Mouse (Mus musculus) lung, postnatal 25 days (tissue): Measurements from ENCODE around the gene Taar2.

Source experiments
- DNase-seq: peaks from one replicate; pipeline ENCODE4 v3.0.0; 2022; ENCODE audit warnings: low spot score

Taar2 gene

DNA sequence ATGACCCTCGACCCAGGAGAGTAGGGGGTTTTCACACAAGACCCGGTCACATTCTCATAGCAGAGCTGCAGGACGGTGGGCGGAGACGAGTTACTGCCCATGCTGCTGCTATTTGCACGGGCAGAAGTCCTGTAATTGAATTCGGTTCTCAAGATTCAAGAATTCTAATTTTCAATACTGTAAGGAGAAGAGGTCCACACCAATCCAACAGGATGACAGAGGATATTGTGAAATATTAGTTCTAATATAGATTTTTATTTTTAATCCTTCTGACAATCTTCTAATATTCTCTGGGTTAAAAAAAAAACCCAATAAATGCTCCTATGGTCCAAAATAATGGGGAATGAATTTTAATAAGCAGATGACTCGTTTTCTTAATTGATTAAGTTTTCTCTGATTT lies 47.2 kb downstream of the Taar2 start, which contains the start of gene Taar6:
Gene Taar6 (minus strand): TSS at position 101 of the 400 bp plus-strand sequence.
- no peak for DNase-seq

DNA sequence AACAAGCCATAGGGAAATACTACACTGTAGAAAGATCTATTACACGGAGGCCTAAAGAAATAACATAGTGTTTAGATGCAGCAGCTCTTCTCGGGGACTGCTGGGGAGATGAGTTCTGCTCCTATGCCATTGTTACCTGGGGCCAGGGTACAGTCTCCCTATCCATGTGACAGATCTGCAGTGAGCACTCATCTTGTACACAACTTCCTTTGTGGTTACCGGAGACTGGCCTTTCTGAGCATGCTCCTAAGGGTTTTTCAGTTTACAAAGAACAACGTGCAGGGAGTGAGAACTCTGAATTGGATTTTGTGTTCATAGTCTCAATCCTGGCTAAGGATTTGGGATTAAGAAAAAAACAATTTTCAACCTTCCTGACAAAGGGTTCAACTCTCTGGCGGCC lies 48.0 kb downstream of the Taar2 start:
- no peak for DNase-seq
